Mouse (Mus musculus): ENCODE data around the gene Akain1. TPM values are rescaled to one million over a fixed set of nuclear protein-coding genes. Genes with fewer than 3 reads are reported as not detected.

Gene Akain1
- 0.40 and 0.75 TPM in 2 replicates for polyA plus RNA-seq (2015; fragmentation: Nextera tagmentation; extraction: Ambion mirVana)

GRCm38 (mm10) chr17:69438990-69439491 is at the start of gene Akain1:
Akain1 (plus strand) TSS chr17:69439326.
- Histone ChIP-seq H3K9me3 (replicated peaks; ENCODE audit: control insufficient read depth, low read length, poor library complexity, severe bottlenecking) (no peaks in the 10 kb centered on the region), H3K4me2 (ENCODE audit: low read length) (peak within 1 kb of the TSS; percentile 99), H3K4me1 (ENCODE audit: control insufficient read depth, insufficient read depth, low read length) (peaks cover 9% of the 10 kb centered on the region; the same call in 1 of the 2 replicates), H3K36me3 (ENCODE audit: control insufficient read depth, insufficient read depth, low read length) (no peaks in the 10 kb centered on the region), H3K4me3 (ENCODE audit: low read depth, low read length) (peak within 1 kb of the TSS; percentile 69), H3K27ac (ENCODE audit: low read length) (no peak within 1 kb of the TSS), H3K27me3 (ENCODE audit: control insufficient read depth, insufficient read depth, low read depth, low read length) (peaks cover 35% of the 10 kb centered on the region), H3K9ac (ENCODE audit: low read depth, low read length) (peak within 1 kb of the TSS; percentile 65)
- WGBS: under 1% methylated on average over 43 of the region's 44 CpGs
- ATAC-seq: peak; percentile 90

GRCm38 (mm10) chr17:69396147-69397033 is 42.7 kb upstream of the Akain1 start:
- Histone ChIP-seq H3K9ac (ENCODE audit: low read depth, low read length) (no peak overlapping the region), H3K4me3 (ENCODE audit: low read depth, low read length) (no peak overlapping the region), H3K4me1 (ENCODE audit: control insufficient read depth, insufficient read depth, low read length) (no peaks in the 10 kb centered on the region), H3K27ac (ENCODE audit: low read length) (no peak overlapping the region), H3K36me3 (ENCODE audit: control insufficient read depth, insufficient read depth, low read length) (no peaks in the 10 kb centered on the region), H3K9me3 (replicated peaks; ENCODE audit: control insufficient read depth, low read length, poor library complexity, severe bottlenecking) (no peaks in the 10 kb centered on the region), H3K4me2 (ENCODE audit: low read length) (0 out of 2 replicates have a peak overlapping the region, but pooled peaks have one; percentile 28), H3K27me3 (ENCODE audit: control insufficient read depth, insufficient read depth, low read depth, low read length) (no peaks in the 10 kb centered on the region)
- no peak for ATAC-seq
- 32% methylated on average over 14 of the region's 16 CpGs for WGBS

- Histone ChIP-seq H3K9ac (ENCODE audit: low read depth, low read length) (no peak overlapping the region), H3K27me3 (ENCODE audit: control insufficient read depth, insufficient read depth, low read depth, low read length) (no peaks in the 10 kb centered on the region), H3K4me1 (ENCODE audit: control insufficient read depth, insufficient read depth, low read length) (no peaks in the 10 kb centered on the region), H3K4me2 (ENCODE audit: low read length) (no peak overlapping the region), H3K27ac (ENCODE audit: low read length) (no peak overlapping the region), H3K36me3 (ENCODE audit: control insufficient read depth, insufficient read depth, low read length) (no peaks in the 10 kb centered on the region), H3K4me3 (ENCODE audit: low read depth, low read length) (no peak overlapping the region), H3K9me3 (replicated peaks; ENCODE audit: control insufficient read depth, low read length, poor library complexity, severe bottlenecking) (no peaks in the 10 kb centered on the region)
- ATAC-seq: no peak
- WGBS: 63% methylated on average over 5 of the region's 5 CpGs
These were observed 42.0 kb upstream of the Akain1 start for GRCm38 (mm10) chr17:69397163-69397562.

- no peak for ATAC-seq
These were observed 41.0 kb upstream of the Akain1 start for GRCm38 (mm10) chr17:69398092-69398491.

GRCm38 (mm10) chr17:69401146-69401545 is 38.0 kb upstream of the Akain1 start:
- Histone ChIP-seq H3K9me3 (replicated peaks; ENCODE audit: control insufficient read depth, low read length, poor library complexity, severe bottlenecking) (no peaks in the 10 kb centered on the region), H3K27me3 (ENCODE audit: control insufficient read depth, insufficient read depth, low read depth, low read length) (no peaks in the 10 kb centered on the region), H3K36me3 (ENCODE audit: control insufficient read depth, insufficient read depth, low read length) (no peaks in the 10 kb centered on the region), H3K4me2 (ENCODE audit: low read length) (no peak overlapping the region), H3K9ac (ENCODE audit: low read depth, low read length) (no peak overlapping the region), H3K4me3 (ENCODE audit: low read depth, low read length) (no peak overlapping the region), H3K4me1 (ENCODE audit: control insufficient read depth, insufficient read depth, low read length) (no peaks in the 10 kb centered on the region), H3K27ac (ENCODE audit: low read length) (no peak overlapping the region)
- ATAC-seq: no peak
- WGBS: 65% methylated on average over 2 of the region's 2 CpGs

More at GRCm38 (mm10) chr17:69398092-69398491, 41.0 kb upstream of the Akain1 start:
- no peaks in the 10 kb centered on the region for H3K27me3 ChIP-seq (ENCODE audit: control insufficient read depth, insufficient read depth, low read depth, low read length)
- no peak overlapping the region for H3K9ac ChIP-seq (ENCODE audit: low read depth, low read length)
- H3K36me3 ChIP-seq (ENCODE audit: control insufficient read depth, insufficient read depth, low read length): no peaks in the 10 kb centered on the region
- H3K4me3 ChIP-seq (ENCODE audit: low read depth, low read length): no peak overlapping the region
- no peaks in the 10 kb centered on the region for H3K4me1 ChIP-seq (ENCODE audit: control insufficient read depth, insufficient read depth, low read length)
- H3K27ac ChIP-seq (ENCODE audit: low read length): no peak overlapping the region
- H3K4me2 ChIP-seq (ENCODE audit: low read length): no peak overlapping the region
- no peaks in the 10 kb centered on the region for H3K9me3 ChIP-seq (replicated peaks; ENCODE audit: control insufficient read depth, low read length, poor library complexity, severe bottlenecking)

GRCm38 (mm10) chr17:69416163-69416562 is 23.0 kb upstream of the Akain1 start:
- Histone ChIP-seq H3K36me3 (ENCODE audit: control insufficient read depth, insufficient read depth, low read length) (no peaks in the 10 kb centered on the region), H3K27me3 (ENCODE audit: control insufficient read depth, insufficient read depth, low read depth, low read length) (no peaks in the 10 kb centered on the region), H3K27ac (ENCODE audit: low read length) (no peak overlapping the region), H3K9me3 (replicated peaks; ENCODE audit: control insufficient read depth, low read length, poor library complexity, severe bottlenecking) (no peaks in the 10 kb centered on the region), H3K9ac (ENCODE audit: low read depth, low read length) (no peak overlapping the region), H3K4me3 (ENCODE audit: low read depth, low read length) (peak overlapping the region; percentile 83; the same call in 1 of the 2 replicates), H3K4me1 (ENCODE audit: control insufficient read depth, insufficient read depth, low read length) (peaks cover 6% of the 10 kb centered on the region), H3K4me2 (ENCODE audit: low read length) (peak overlapping the region; percentile 84)
- ATAC-seq: no peak

- ATAC-seq: peak; percentile 100
- H3K9ac ChIP-seq (ENCODE audit: low read depth, low read length): peak overlapping the region; percentile 90
These were observed 22.0 kb upstream of the Akain1 start for GRCm38 (mm10) chr17:69416920-69417661.

GRCm38 (mm10) chr17:69417724-69418373 is 21.3 kb upstream of the Akain1 start:
- H3K36me3 ChIP-seq (ENCODE audit: control insufficient read depth, insufficient read depth, low read length): no peaks in the 10 kb centered on the region
- peaks cover 6% of the 10 kb centered on the region for H3K4me1 ChIP-seq (ENCODE audit: control insufficient read depth, insufficient read depth, low read length)
- WGBS: 4% methylated on average over 26 of the region's 26 CpGs
- no peaks in the 10 kb centered on the region for H3K27me3 ChIP-seq (ENCODE audit: control insufficient read depth, insufficient read depth, low read depth, low read length)
- H3K4me3 ChIP-seq (ENCODE audit: low read depth, low read length): peak overlapping the region; percentile 83
- peak overlapping the region; percentile 97 for H3K27ac ChIP-seq (ENCODE audit: low read length)
- no peaks in the 10 kb centered on the region for H3K9me3 ChIP-seq (replicated peaks; ENCODE audit: control insufficient read depth, low read length, poor library complexity, severe bottlenecking)
- peak overlapping the region; percentile 90 for H3K9ac ChIP-seq (ENCODE audit: low read depth, low read length)
- H3K4me2 ChIP-seq (ENCODE audit: low read length): peak overlapping the region; percentile 71
- ATAC-seq: peak; percentile 49; the same call in 1 of the 2 replicates

More at GRCm38 (mm10) chr17:69416920-69417661, 22.0 kb upstream of the Akain1 start:
- H3K4me1 ChIP-seq (ENCODE audit: control insufficient read depth, insufficient read depth, low read length): peaks cover 6% of the 10 kb centered on the region
- H3K36me3 ChIP-seq (ENCODE audit: control insufficient read depth, insufficient read depth, low read length): no peaks in the 10 kb centered on the region
- no peaks in the 10 kb centered on the region for H3K27me3 ChIP-seq (ENCODE audit: control insufficient read depth, insufficient read depth, low read depth, low read length)
- H3K27ac ChIP-seq (ENCODE audit: low read length): peak overlapping the region; percentile 97
- WGBS: under 1% methylated on average over 53 of the region's 56 CpGs
- H3K9me3 ChIP-seq (replicated peaks; ENCODE audit: control insufficient read depth, low read length, poor library complexity, severe bottlenecking): no peaks in the 10 kb centered on the region
- H3K4me2 ChIP-seq (ENCODE audit: low read length): peak overlapping the region; percentile 84
- peak overlapping the region; percentile 83 for H3K4me3 ChIP-seq (ENCODE audit: low read depth, low read length)

Data from midbrain, embryonic 16.5 days (tissue).